Mouse (Mus musculus) urinary bladder, adult 18-20 months (tissue): ENCODE data around the gene Chmp1a.
"Not testable (repeated sequence)": the region's sequence is repeated elsewhere in the genome, so short reads cannot be mapped to it uniquely, and the experiment has no call there.

Experiments used
- DNase-seq, 2 experiments: peaks; one replicate each; pipeline ENCODE4 v3.0.0; 2022; ENCODE audit warnings: low spot score in 2 of 2, mixed read lengths in 2 of 2

The Chmp1a gene

DNA sequence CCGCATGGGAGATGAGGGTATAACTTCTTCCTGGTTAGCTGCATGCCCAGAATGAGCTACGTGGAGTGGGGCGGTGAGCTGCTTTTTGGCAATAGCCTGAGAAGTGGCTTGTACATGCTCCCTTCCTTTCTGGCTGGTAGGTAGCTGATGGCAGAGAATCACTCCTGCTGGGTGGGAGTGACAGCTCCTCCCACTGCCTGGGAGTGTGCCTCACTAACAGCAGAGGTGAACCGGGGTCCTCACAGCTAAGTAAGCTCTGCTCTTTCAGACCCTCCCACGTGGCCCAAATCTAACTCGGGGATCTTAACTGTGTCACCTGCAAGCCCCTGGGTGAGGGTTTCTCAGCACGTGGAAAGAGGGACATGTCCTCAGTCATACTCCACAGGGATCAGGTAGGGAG, 20.0 kb upstream of the Chmp1a start:
- DNase-seq = no peak

DNA sequence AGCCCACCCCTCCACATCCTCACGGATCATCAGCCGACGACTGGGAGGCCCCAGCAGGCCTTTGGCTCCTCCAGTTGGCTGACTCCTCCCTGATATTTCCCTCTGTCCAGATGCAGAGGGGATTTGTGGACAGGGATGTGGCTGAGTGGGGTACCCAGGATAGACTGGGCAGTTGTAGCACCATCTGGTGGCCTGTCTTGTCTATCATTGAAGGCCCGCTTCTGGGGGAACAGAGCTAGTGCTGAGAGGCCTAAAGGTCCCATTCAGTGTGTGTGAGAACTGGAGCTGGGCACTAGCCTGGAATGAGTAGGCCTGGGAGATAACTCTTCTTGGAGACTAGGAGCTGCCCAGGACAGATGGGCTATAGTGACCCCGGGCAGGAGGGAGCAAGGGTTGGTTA, 19.2 kb upstream of the Chmp1a start:
- no peak for DNase-seq

DNA sequence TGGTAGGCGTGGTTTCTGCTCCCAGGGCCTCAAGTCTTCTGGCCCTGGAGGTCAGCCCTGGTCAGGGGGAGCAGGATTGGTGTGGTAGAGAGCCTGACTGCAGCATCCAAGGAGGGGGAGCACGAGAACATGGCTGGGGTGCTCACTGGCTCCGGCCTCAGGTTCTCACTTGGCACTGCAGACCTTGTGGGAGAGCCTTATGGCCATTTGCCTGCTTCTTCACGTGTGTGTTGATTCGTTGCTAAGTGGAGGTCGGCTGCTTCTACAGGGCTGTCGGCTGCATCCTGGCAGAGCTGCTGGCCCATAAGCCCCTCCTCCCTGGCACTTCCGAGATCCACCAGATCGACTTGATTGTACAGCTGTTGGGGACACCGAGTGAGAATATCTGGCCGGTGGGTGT, 17.8 kb upstream of the Chmp1a start:
- DNase-seq = not testable (repeated sequence)

DNA sequence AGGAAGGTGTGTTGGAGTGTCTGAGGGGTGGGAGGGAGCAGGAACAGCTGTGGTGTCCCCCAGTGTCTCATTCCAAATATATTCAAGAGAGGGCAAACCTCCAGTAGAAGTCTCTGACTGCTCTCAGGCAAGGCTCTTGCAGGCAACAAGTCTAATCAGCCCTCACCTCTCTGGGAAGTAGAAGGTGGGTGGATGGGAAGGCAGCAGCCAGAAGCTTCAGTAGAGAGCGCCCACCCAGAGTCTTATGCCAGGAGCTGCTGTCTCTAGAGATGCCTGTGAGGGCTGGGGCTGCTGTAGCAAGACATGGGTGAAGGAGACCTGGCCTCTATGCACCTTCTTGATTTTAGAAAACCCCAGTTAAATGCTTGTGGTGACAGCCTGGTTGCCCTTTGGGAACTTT, 15.9 kb upstream of the Chmp1a start:
- DNase-seq = no peak

DNA sequence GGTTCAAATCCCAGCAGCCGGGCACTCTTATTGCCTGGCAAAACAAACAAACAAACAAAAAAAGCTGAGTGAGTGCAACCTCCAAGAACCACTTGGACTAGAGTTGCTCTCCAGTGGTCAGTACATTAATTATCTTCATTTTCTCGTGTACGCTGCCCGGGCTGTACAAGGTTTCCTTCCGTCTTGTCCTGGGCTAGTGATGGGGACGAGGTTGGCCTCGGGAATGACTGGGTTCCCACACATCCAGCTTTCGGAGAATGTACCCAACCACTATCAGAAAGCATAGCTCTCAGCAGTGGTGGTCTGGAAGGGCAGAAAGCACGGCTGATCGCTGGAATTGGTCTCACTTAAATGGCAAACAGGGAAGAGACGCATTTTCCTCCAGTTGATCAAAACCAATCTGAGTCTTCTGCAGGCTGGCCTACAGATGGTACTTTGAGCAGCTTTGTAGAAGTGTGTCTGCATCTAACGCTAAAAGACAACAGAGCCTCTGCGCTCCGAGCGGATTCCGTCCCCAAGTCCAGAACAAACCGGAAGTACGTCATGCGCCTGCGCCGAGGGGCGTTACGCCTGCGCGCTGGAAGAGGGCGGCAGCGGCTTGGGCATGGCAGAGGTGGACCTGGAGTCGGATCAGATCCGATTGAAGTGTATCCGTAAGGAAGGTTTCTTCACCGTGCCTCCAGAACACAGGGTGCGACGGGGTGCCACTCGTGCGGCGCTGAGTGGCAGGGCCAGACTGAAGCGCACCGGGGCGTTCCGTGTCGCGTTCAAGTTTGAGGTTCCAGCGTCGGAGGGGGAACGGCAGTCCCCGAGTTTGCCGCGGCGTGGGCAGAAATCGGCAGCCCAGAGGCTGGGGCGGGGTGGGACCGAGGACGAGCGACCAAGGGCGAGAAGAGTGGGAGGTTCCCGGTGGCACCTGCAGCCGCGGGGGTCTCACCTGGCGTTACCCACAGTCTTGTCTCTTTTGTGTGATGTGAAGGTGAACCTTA, 12.0 kb upstream of the Chmp1a start, which contains the start of gene Cdk10:
Gene Cdk10, plus strand, starts transcription at position 565 of the 989 bp plus-strand sequence.
- DNase-seq = peak; percentile 90 to 91

DNA sequence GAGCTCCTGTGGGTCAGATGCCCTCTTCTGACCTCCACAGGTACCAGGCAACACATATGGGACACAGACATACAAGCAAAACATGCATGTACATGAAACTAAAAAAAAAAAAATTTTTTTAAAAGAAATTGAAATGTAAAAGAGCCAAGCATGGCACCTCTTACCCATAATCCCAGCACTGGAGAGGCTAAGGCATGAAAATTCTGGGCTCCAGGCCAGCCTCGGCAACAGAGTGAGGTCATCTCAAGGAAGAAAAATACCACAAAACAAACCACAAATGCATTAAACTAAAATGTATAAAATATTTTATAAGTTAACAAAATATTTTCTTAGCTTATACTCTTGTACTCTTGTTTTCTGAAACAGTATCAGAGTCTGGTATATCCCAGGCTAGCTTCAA, 8.4 kb upstream of the Chmp1a start:
- DNase-seq = no peak

DNA sequence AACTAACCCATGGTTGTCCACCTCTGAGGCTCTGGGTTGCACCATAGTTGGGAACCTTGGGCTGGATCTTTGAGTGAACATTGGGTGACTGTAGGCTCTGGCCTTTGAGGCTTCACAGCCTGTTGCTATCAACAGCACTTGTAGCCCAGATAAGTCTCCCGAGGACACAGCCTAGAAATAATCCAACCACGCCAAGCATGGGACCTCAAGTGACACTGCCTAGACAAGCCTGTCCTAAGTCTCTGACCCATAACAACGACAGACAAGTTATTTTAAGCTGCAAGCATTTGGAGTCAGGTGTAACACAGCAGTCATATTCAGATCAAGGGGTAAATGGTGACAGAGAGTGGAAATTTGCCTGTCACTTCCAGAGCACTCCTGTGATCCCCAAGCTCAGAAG, 2.9 kb upstream of the Chmp1a start:
- DNase-seq = no peak

DNA sequence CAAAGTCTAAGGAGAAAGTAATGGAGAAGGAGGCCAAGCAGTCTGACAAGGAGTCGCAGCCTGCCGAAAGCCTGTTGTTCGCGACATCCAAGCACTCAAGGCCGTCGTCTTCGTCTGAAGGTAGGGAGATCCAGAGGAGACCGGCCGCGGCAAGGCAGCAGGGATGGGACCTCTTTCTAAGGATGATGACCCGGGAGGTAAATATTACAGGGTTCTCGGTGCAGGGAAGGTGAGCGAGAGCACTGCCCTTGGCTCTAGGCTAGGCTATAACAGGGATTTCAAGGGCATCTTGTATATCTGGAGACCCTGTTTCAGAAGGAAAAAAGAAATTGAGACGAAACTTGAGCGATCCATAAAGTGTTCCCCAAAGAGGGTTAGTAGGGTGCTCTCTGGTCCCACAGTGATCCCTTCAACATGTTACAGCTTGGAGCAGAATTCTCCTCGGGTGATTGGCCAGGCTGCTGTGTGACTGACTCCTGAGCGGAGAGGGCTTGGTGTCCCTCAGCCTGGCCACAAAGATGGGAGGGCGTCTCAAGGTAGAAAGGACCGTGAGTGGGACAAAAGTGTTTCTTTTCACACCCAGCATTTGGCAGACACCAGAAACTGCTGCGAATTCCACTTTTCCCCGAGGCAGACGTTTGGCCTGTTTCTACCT, 682 bp upstream of the Chmp1a start:
- DNase-seq = no peak

DNA sequence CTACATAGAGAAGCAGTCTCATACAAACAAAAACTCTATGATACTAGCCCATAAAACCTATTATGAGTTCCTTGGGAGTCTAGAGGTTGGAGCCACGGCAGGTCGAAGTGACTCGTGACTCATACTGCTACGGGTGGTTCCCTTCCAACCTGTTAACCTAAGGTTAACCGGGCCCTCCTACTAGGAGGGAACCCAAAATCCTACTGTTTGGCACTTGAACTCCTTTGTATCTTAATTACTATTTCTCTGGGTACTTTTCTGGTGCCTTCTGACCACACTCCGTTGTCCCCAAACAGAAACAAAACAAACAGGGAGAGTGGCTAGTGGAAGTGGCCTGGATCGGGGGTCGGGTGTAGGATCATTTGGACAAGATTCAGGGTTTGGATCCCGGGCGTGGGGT, 687 bp downstream of the Chmp1a start:
- DNase-seq = no peak

DNA sequence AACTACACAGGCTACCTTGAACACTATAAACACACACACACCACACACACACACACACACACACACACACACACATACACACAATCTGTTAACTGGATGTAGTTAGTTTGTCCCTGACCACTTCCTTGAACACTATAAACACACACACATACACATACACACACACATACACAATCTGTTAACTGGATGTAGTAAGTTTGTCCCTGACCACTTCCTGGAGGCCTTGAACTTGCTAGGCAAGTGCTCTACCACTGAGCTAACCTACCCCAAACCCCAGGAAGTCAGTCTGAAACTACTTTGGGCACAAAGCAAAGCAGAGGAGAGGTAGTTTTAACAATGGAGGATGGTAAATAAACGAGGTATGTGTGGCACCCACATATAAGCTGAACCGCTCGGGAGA, 9.0 kb downstream of the Chmp1a start:
- DNase-seq = no peak

DNA sequence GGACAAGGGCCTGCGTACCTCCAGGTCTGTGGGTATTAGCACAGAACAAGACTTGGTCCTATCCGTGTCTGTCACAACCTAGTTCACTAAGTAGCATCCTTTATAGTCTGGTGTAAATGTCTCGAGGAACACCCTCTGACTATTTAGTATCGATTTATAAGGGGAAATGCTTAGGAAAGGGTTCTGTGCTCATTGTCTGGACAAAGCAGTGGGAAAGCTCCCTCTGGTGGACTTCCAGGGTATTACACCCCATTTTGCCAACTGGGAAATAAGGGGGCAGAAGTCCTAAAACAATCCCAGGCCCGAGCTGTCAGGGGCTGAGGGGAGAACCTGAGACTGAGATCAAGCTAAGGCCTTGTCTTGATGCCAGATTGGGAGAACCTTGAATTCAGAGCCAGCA, 10.3 kb downstream of the Chmp1a start:
- DNase-seq = peak in 1 of 2 experiments; percentile 61

DNA sequence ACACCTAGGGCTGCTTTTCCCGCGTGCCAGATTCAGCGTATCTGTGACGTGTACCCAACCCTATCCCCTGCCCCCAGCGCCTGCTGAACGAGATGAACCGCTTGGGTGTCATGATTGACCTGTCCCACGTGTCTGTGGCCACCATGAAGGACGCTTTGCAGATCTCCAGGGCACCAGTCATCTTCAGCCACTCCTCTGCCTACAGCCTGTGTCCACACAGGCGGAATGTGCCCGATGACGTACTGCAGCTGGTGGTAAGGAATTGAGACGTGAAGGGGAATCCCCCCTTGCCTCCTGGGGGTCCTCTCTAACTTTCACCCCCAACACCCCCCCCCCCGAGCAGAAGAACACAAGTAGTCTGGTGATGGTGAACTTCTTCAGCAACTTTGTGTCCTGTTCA, 12.7 kb downstream of the Chmp1a start:
- no peak for DNase-seq

DNA sequence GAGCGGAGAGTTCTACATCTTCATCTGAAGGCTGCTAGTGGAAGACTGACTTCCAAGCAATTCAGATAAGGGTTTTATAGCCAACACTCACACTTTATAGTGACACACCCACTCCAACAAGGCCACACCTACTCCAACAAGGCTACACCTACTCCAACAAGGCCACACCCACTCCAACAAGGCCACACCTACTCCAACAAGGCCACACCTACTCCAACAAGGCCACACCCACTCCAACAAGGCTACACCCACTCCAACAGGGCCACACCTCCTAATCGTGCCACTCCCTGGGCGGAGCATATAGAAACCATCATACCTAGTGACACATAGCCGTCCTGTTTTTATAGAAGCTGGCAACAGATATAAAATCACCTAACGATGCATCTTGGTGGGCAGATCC, 15.5 kb downstream of the Chmp1a start:
- not testable (repeated sequence) for DNase-seq

DNA sequence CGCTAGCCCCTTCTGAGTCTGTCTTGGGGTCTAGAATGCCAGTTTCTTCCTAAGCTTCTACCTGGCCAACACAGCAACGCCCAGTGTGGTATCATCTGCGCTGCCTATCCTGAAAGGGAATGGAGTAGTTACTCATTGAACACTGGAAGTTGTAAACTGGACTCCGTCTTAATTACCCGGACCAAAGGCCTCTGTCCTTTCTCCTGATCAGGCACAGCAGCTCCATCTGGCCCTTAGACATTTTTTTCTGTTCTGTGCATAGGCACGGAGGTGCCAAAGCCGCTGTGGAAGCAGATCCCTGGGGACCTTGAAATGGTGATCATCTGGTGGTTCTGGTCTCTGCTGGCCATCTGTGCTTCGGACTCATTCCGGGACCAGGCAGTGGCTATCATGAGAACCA, 18.8 kb downstream of the Chmp1a start:
- no peak for DNase-seq

DNA sequence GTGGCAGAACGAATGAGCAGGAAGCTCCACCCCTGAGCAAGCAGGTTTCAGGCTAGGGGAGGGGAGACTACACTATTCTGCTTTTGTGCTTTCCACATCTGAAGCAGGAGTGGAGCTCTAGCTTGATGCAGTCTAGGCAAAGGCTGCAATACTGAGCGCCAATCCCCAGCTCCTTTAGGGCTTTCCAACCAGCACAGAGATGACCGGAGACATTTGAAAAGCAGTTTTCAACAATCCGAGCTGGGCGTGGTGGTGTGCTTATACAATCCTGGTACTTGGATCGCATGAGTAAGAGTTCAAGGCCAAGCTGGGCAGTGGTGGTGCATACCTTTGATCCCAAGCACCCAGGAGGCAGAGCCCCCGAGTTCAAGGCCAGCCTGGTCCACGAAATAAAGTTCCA, 20.7 kb downstream of the Chmp1a start:
- DNase-seq = no peak

DNA sequence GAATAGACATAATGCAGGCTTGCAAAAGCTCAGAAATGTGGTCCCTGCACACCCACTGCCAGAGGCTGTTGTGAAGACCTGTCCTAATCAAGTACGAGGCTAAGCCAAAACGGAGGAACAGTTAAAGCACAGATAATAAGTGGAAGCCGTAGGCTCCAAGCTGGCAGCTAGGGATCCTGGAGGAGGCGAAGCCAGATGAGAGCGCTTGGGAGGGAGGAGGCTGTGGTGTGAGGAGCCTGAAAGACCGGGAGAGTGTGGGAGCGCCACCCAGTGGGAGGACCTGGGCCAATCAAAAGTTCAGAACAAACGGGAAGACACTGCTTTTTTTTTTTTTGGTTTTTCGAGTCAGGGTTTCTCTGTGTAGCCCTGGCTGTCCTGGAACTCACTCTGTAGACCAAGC, 21.9 kb downstream of the Chmp1a start:
- DNase-seq = peak; percentile 41 to 67

DNA sequence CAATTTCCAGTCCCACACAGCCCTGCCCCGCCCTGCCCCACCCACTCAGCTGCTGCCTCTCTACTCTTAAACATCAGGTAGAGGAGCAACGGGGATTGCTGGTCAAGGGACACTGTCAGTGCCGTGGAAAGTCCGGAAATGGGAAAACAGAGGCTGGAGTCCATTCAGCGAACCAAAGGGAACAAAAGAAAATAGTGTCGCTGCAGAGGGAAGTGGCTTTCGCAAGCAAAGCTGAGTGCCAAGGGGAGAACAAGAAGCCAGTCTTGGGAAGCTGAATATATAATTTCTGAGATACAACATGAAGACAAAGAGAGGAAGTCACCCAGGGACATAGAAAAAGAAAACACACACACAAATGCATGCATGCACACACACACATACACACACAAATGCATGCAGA, 23.7 kb downstream of the Chmp1a start:
- no peak for DNase-seq

DNA sequence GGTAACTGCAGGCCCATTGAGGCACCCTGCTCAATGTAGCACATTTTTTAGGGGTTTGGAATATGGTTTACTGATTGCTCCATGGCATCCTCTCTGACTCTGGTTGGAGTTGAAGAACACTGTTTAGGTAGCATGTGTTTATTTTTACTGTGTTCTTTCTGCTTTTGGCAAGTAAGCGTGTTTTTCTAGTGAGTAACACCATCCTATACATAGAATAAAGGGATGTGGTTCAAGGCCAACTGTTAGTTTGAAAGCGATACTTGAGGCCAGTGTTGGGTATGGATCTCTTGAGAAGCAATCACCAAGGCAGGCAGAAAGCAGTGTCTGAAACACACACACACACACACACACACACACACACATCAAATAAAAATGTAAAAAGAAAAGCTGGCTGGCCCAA, 24.6 kb downstream of the Chmp1a start:
- no peak for DNase-seq

DNA sequence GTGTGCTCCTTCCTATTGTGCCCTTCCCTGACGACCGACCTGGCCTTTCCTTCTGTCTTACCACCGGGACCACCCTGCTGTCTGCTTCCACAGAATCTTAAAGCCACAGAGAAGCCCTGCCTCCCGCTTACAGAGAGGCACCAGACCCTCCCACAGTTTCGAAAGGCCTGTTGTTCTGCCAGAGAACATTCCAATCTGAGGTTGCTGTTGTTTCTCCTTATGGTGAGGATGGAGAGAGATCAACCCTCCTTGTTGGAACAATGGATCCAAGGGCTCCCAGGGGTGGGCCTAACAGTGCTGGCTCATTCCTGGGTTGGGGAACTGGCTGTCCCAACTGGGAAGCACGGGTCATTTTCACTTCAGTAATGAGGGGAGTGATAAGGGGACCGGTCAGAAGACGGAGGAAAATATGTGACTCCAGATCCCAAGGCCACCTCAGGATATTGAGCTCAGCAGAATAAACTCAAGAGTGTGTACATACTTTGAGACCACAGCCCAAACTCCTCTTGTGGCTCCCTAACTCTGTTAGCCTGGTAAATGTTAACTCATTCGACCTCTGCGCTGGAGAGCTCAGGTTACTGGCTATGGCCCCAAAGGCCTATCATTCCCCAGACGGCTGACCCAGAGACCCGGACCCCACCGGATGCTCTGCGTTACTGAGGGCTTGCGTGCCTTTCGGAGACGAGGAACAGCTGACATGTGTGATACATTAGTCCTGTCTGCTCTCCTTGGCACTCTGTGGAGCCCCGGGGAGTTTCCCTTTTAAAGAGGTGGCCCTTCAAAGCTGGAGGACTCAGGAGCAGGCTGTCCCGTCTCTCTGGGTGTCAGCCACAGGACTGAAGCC, 26.8 kb downstream of the Chmp1a start, which contains the start of gene Dpep1:
Gene Dpep1, plus strand, starts transcription at position 677 of the 844 bp plus-strand sequence.
- DNase-seq = peak in 1 of 2 experiments; percentile 55

DNA sequence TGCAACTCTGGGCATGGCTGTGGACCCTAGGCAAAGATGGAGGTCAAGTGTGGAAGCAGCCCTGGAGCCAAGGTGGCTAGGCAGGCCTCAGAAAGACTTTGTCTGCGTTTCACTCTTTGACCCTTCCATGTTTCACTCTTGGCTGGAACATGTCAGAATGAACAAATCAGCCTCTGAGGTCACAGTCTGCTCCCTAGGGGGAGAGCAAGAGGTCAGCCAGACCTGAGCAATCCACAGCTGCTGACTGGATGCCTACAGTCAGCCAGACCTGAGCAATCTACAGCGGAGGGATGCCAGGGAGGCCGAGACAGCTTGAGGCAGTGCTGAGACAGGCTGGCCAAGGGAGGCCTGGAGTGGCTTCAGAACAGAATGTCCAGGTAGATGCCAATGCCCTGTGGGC, 31.2 kb downstream of the Chmp1a start:
- DNase-seq = no peak

DNA sequence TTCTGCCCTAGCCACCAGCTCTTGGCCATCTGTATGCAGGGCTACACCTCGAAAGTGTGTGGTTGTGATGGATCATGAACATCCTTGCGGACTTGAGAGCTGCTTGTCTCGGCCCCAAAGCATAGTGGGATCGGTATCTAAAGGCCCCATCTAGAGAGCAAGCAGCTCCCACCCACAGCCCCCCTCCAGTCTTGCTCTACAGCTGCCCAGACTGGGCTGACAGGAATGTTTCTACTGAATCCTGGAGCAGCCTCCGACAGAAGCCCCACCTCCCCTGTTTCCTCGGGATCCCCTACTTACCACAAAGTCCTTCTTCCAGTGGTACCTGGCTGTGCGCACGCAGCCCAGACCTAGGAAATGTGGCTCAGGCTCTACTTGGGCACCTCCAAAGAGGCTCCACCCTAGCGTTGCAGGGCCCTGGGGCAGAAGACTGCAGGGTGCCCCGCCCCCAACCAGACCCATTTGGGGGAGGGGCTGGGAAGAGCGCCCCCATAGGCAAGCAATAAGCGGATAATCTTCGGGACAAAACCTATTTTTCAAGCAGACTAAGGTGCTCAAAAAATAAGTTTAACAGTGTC, 54.6 kb downstream of the Chmp1a start, which contains the start of gene Sult5a1:
Gene Sult5a1, minus strand, starts transcription at position 428 of the 578 bp plus-strand sequence.
- DNase-seq = no peak
